Mouse (Mus musculus) forebrain, embryonic 15.5 days (tissue): Measurements from ENCODE around the gene Mesp2. TPM values are rescaled to one million over a fixed set of nuclear protein-coding genes. Genes with fewer than 3 reads are reported as not detected.

ENCODE experiments used
- ATAC-seq: fragments of 200-750 bp; cut with Nextera tagmentation; replicated peaks from 2 replicates; pipeline ENCODE4 v1.8.0; 2017; ENCODE audit warnings: mild to moderate bottlenecking, moderate TSS enrichment, moderate library complexity
- H3K27ac ChIP-seq: fragments of 300-500 bp; sonication (generic); replicated peaks from 2 replicates; pipeline ENCODE4 v1.5.1; 2015; ENCODE audit warnings: mild to moderate bottlenecking, inconsistent platforms
- H3K27me3 ChIP-seq: fragments of 300-500 bp; sonication (generic); 2 replicates; pipeline ENCODE4 v1.6.1; 2015; ENCODE audit warnings: inconsistent platforms
- H3K36me3 ChIP-seq: fragments of 300-500 bp; sonication (generic); 2 replicates; pipeline ENCODE4 v1.6.1; 2015; ENCODE audit warnings: mild to moderate bottlenecking, inconsistent platforms
- H3K4me1 ChIP-seq: fragments of 300-500 bp; sonication (generic); 2 replicates; pipeline ENCODE4 v1.6.1; 2015; ENCODE audit warnings: inconsistent platforms
- H3K4me2 ChIP-seq: fragments of 300-500 bp; sonication (generic); replicated peaks from 2 replicates; pipeline ENCODE4 v1.6.1; 2015; ENCODE audit warnings: mild to moderate bottlenecking, inconsistent platforms
- H3K4me3 ChIP-seq: fragments of 300-500 bp; sonication (generic); 2 replicates; pipeline ENCODE4 v1.5.1; 2015; ENCODE audit warnings: mild to moderate bottlenecking, inconsistent platforms
- H3K9ac ChIP-seq: fragments of 300-500 bp; sonication (generic); replicated peaks from 2 replicates; pipeline ENCODE4 v1.6.1; 2015; ENCODE audit warnings: mild to moderate bottlenecking, inconsistent platforms
- H3K9me3 ChIP-seq: fragments of 300-500 bp; sonication (generic); 2 replicates; pipeline ENCODE4 v1.6.1; 2016; ENCODE audit warnings: inconsistent platforms
- WGBS: fragments of 180-500 bp; shearing (Covaris S2); methylation state at CpG from one replicate; pipeline ENCODE4 v1.1.7; 2015; ENCODE audit warnings: mixed read lengths; 5-methylcytosine and 5-hydroxymethylcytosine counted together
- polyA plus RNA-seq: library from polyadenylated mRNA; unstranded; fragments of >200 nt; fragmentation: Nextera tagmentation; extraction: Ambion mirVana; gene quantifications from 2 replicates; pipeline ENCODE4 v1.2.1, GENCODE M21; 2015

Gene Mesp2
- polyA plus RNA-seq, 1 experiment from 2014 or later: 2.2 TPM

- no peak overlapping the region for H3K27ac ChIP-seq
- WGBS: 55% methylated on average over 4 of the region's 4 CpGs
- H3K4me1 ChIP-seq: peaks cover 3% of the 10 kb centered on the region; the same call in 1 of the 2 replicates
- no peak overlapping the region for H3K4me3 ChIP-seq
- ATAC-seq: no peak
- H3K27me3 ChIP-seq: no peaks in the 10 kb centered on the region
- H3K36me3 ChIP-seq: no peaks in the 10 kb centered on the region
- no peak overlapping the region for H3K9ac ChIP-seq
- no peaks in the 10 kb centered on the region for H3K9me3 ChIP-seq
- no peak overlapping the region for H3K4me2 ChIP-seq
Observed at GRCm38 (mm10) chr7:79819515-79819914, 9.0 kb downstream of the Mesp2 start.

DNA sequence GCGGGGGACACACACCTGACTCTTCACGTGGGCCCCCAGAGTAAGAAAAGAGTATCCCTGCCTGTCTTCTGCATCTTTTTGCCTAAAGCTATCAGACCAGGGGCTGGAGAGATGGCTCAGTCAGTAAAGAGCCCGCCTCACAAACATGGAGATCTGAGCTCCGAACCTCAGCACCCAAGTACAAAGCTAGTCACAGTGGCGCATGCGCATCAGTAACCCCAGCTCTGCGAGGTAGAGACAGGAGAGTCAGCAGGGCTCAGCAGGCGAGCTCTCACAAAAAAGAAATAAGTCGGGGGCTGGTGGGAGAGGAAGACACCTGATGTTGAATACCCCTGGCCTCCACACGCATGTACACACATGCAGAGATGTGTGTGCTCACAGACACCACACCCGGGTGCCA is 9.5 kb downstream of the Mesp2 start:
- Histone ChIP-seq H3K9ac (no peak overlapping the region), H3K4me2 (no peak overlapping the region), H3K9me3 (no peaks in the 10 kb centered on the region), H3K36me3 (no peaks in the 10 kb centered on the region), H3K4me3 (no peak overlapping the region), H3K4me1 (peaks cover 3% of the 10 kb centered on the region; the same call in 1 of the 2 replicates), H3K27me3 (no peaks in the 10 kb centered on the region), H3K27ac (no peak overlapping the region)
- 49% methylated on average over 11 of the region's 11 CpGs for WGBS
- ATAC-seq: no peak

DNA sequence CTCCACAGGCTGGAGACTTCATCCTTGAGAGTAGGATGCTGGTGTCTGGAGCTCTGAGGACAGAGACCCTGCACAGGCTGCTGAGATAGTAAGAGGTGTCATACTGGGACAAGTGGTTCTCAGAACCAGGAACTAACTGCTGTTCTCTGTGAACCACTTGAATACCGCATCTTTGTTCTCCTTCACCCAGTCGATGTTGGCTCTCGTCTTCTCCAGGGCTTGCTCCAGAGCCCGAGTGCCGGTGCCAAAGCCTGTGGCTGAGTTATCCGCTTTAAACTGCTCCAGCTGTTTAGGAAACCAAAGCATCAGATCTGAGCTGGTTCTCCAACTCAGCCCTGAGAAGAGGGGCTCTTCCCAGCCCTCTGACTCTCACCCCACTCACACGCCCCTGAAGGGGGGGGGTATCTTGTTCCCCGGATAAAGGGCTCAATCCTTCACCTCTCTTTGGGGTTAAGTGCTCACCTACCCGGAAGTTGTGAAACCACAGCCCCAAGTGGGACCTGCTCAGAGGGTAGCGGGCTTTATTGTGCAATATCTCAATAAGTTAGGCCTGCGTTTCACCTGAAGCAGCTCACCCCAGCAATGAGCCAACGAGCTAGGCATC is 11.7 kb downstream of the Mesp2 start:
- Histone ChIP-seq H3K4me2 (no peak overlapping the region), H3K4me3 (no peak overlapping the region), H3K36me3 (no peaks in the 10 kb centered on the region), H3K27me3 (no peaks in the 10 kb centered on the region), H3K4me1 (peaks cover 3% of the 10 kb centered on the region; the same call in 1 of the 2 replicates), H3K27ac (no peak overlapping the region), H3K9me3 (no peaks in the 10 kb centered on the region), H3K9ac (no peak overlapping the region)
- WGBS: 86% methylated on average over 12 of the region's 12 CpGs
- ATAC-seq: no peak

DNA sequence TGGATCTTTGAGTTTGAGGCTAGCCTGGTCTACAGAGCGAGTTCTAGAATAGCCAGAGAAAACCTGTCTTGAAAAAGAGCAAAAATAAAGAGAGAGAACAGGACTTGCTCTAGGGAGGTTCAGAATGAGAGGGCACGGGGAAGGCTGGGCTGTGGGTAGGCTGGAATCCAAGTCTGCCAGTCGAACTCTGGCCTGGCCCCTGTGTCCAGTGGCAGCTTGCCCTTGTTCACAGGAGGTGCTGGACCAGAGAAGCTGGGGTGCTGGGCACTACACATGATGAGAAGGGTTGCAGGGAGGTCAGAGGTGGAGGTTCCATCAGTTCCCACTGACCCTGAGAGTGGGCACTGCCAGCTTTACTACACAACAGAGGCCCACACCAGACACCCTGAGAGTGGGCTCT is 17.8 kb downstream of the Mesp2 start:
- WGBS: 80% methylated on average over 3 of the region's 3 CpGs
- H3K4me2 ChIP-seq: no peak overlapping the region
- no peak overlapping the region for H3K4me3 ChIP-seq
- H3K4me1 ChIP-seq: no peaks in the 10 kb centered on the region
- no peaks in the 10 kb centered on the region for H3K9me3 ChIP-seq
- H3K36me3 ChIP-seq: no peaks in the 10 kb centered on the region
- no peaks in the 10 kb centered on the region for H3K27me3 ChIP-seq
- H3K9ac ChIP-seq: no peak overlapping the region
- no peak for ATAC-seq
- H3K27ac ChIP-seq: no peak overlapping the region

GRCm38 (mm10) chr7:79831145-79831544 is 20.6 kb downstream of the Mesp2 start:
- H3K4me1 ChIP-seq: no peaks in the 10 kb centered on the region
- H3K9me3 ChIP-seq: no peaks in the 10 kb centered on the region
- H3K27me3 ChIP-seq: no peaks in the 10 kb centered on the region
- H3K4me2 ChIP-seq: no peak overlapping the region
- WGBS: 79% methylated on average over 6 of the region's 6 CpGs
- H3K9ac ChIP-seq: no peak overlapping the region
- no peak overlapping the region for H3K4me3 ChIP-seq
- no peak for ATAC-seq
- no peak overlapping the region for H3K27ac ChIP-seq
- no peaks in the 10 kb centered on the region for H3K36me3 ChIP-seq

DNA sequence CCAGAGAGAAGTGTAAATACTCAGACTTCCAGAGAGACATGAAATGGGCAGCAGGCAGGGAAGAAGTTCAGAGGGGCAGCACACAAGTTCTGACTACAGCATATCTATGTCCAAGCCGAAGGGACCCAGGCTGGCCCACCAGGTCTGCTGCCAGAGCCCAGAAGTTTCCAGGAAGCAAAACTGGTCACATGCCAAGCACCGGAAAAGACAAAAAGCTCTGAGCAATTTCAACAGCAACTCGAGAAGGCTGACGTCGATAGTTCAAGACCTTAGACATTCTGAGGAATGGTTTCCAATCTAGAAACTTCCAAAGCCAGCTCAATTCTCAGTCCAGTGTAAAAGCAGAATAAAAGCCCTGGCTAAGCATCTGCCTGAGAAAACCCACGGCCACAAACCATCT is 21.1 kb downstream of the Mesp2 start:
- H3K9ac ChIP-seq: no peak overlapping the region
- H3K36me3 ChIP-seq: no peaks in the 10 kb centered on the region
- 73% methylated on average over 6 of the region's 6 CpGs for WGBS
- H3K4me3 ChIP-seq: no peak overlapping the region
- no peak overlapping the region for H3K4me2 ChIP-seq
- no peaks in the 10 kb centered on the region for H3K9me3 ChIP-seq
- H3K4me1 ChIP-seq: no peaks in the 10 kb centered on the region
- no peaks in the 10 kb centered on the region for H3K27me3 ChIP-seq
- ATAC-seq: no peak
- H3K27ac ChIP-seq: no peak overlapping the region

DNA sequence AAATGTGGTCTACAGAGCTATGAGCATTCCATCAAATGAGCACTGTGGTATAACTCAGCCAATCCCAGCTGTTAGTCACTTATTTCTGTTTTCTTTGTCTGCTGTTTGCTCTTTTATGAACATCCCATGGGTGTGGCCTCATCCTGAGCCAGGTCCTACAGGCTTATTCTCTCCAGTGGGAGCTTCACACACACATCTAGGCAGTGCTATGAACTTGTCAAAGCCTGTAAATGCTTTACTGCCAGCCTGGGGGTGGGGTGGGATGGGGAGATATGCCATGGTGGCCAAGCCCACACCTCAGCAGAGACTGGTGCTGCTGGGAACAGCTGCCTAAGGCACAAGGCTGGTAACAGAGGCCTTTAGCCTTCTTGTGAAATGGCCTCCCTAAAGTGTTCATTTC is 22.5 kb downstream of the Mesp2 start:
- Histone ChIP-seq H3K4me2 (no peak overlapping the region), H3K36me3 (no peaks in the 10 kb centered on the region), H3K9me3 (no peaks in the 10 kb centered on the region), H3K9ac (no peak overlapping the region), H3K27ac (no peak overlapping the region), H3K27me3 (no peaks in the 10 kb centered on the region), H3K4me3 (no peak overlapping the region), H3K4me1 (no peaks in the 10 kb centered on the region)
- ATAC-seq: no peak

DNA sequence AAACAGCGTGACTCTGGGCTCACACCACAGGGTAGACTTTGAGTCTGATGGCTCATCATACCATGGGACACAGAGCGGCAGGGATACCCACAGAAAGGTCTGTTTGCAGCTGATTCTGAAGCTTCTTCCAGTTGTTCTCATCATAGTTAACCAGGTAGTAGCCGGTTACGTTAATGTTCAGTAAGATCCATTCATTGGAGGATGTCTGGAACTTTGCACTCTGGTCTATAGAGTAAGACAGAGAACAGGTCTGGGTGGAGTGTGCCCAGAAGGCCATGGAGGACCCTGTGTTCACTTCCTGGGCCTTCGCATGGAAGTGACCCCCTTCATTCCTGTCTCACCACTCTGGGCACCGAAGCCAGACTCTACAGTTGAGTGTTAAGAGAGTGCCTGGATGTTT is 24.7 kb downstream of the Mesp2 start:
- Histone ChIP-seq H3K4me2 (no peak overlapping the region), H3K4me3 (no peak overlapping the region), H3K9ac (no peak overlapping the region), H3K4me1 (no peaks in the 10 kb centered on the region), H3K27me3 (no peaks in the 10 kb centered on the region), H3K9me3 (no peaks in the 10 kb centered on the region), H3K27ac (no peak overlapping the region), H3K36me3 (no peaks in the 10 kb centered on the region)
- no peak for ATAC-seq
- WGBS: 95% methylated on average over 6 of the region's 6 CpGs

DNA sequence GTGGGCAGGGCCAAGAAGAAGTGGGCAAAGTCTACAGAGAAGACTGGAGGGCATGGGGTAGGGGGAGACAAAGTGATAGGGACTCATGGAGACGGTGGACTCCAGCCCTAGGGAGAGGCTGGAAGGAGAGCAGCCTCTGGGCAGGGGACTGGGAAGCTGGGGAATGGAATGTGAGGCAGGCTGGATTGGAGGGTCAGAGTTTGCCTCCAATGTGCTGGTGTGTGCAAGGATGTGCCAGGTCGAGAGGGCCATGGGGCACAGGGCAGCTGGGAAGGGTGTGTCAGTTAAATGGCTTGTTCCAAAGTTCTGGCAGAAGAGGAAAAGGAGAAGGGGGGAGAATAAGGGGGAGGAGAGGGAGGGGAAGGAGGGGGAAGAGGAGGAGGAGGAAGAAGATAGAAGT is 26.7 kb downstream of the Mesp2 start:
- Histone ChIP-seq H3K9me3 (no peaks in the 10 kb centered on the region), H3K36me3 (no peaks in the 10 kb centered on the region), H3K4me2 (no peak overlapping the region), H3K9ac (no peak overlapping the region), H3K4me3 (no peak overlapping the region), H3K27ac (no peak overlapping the region), H3K4me1 (no peaks in the 10 kb centered on the region), H3K27me3 (no peaks in the 10 kb centered on the region)
- no peak for ATAC-seq
- WGBS: 87% methylated on average over 2 of the region's 2 CpGs

DNA sequence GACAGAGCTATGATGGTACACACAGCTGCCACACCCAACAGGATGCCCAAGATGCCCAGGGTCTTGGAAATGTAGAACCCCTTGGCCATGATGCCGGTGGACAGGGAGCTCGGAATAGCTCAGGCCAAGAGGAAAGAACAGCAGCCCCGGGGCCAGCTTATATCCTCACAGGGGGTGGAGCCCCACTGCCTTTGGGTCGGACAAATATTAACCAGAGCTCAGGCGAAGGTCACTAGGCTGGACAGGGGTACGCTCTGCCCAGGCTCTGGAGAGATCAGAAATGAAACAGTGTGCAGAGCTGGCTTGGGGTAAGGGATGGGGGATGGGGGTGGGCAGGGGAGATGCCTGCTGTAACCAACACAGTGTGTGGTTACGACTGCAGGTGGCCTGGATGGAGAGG is 31.6 kb downstream of the Mesp2 start:
- Histone ChIP-seq H3K27me3 (no peaks in the 10 kb centered on the region), H3K4me2 (no peak overlapping the region), H3K36me3 (no peaks in the 10 kb centered on the region), H3K9ac (no peak overlapping the region), H3K27ac (no peak overlapping the region), H3K4me1 (no peaks in the 10 kb centered on the region), H3K4me3 (no peak overlapping the region), H3K9me3 (no peaks in the 10 kb centered on the region)
- ATAC-seq: no peak
- WGBS: 71% methylated on average over 7 of the region's 7 CpGs

- WGBS: 75% methylated on average over 8 of the region's 8 CpGs
- Histone ChIP-seq H3K4me3 (no peak overlapping the region), H3K9ac (no peak overlapping the region), H3K4me2 (no peak overlapping the region), H3K9me3 (no peaks in the 10 kb centered on the region), H3K36me3 (no peaks in the 10 kb centered on the region), H3K27ac (no peak overlapping the region), H3K4me1 (peaks cover 6% of the 10 kb centered on the region), H3K27me3 (peaks cover 5% of the 10 kb centered on the region; the same call in 1 of the 2 replicates)
- ATAC-seq: no peak
Observed at GRCm38 (mm10) chr7:79844090-79844802, 33.7 kb downstream of the Mesp2 start.

DNA sequence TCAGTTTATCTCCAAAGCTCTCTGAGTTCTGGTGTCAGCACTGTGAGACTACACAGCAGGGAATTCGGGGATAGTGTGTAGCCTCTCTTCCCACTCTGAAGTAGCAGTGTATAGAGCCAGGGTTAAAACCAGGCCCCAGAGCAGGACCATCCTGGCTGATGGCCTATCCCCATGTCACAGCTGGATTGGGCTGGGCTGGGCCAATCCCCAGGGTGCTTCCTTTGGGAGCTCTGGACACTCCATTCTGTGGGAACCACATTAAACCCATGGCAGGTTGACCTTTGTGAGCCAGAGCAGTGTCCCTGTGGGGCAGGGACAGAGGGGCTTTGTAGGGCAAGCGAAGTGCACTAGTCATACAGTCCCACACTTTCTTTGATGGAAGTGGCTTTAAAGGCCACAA is 35.8 kb downstream of the Mesp2 start:
- WGBS: 65% methylated on average over 2 of the region's 2 CpGs
- Histone ChIP-seq H3K36me3 (no peaks in the 10 kb centered on the region), H3K27me3 (peaks cover 5% of the 10 kb centered on the region; the same call in 1 of the 2 replicates), H3K4me3 (no peak overlapping the region), H3K27ac (no peak overlapping the region), H3K9me3 (no peaks in the 10 kb centered on the region), H3K4me1 (peaks cover 6% of the 10 kb centered on the region), H3K4me2 (no peak overlapping the region), H3K9ac (no peak overlapping the region)
- no peak for ATAC-seq
